Mouse (Mus musculus): ENCODE measurements around the gene Gm11032. TPM values are rescaled to one million over a fixed set of nuclear protein-coding genes. Genes with fewer than 3 reads are reported as not detected.

The Gm11032 gene
- polyA plus RNA-seq, 1 experiment from 2014 or later, result not detected

DNA sequence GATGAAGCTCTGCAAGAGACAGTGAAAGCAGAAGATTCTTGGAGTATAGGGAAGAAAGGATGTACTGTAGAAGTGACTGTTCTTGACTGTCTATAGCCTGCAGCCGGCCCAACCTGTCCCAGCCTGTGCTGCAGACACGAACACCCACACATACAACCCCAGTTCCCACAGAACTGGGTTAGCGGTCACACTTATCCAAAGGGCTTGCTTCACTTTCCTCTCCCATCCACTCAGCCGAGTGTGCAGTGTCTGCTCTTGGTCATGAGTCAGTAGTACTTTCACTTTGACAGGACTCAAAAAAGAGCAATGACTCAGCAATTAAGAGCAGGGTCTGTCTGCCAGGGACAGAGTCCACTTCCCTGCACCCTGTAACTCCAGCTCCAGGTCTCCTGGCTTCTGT, 41.5 kb downstream of the Gm11032 start:
- no peak overlapping the region for H3K4me2 ChIP-seq (ENCODE audit: low read depth, low read length)
- no peak for ATAC-seq (replicated peaks; ENCODE audit: extremely low read depth, insufficient read depth, low FRiP score)
- H3K27ac ChIP-seq (ENCODE audit: low read length), result no peak overlapping the region
- WGBS, result 74% methylated on average over 4 of the region's 4 CpGs
- H3K4me1 ChIP-seq (ENCODE audit: control insufficient read depth, insufficient read depth, low read length), result no peaks in the 10 kb centered on the region
- H3K27me3 ChIP-seq (ENCODE audit: control insufficient read depth, insufficient read depth, low read length), result no peaks in the 10 kb centered on the region
- H3K9me3 ChIP-seq (replicated peaks; ENCODE audit: control insufficient read depth, low read length), result no peaks in the 10 kb centered on the region
- H3K9ac ChIP-seq (ENCODE audit: low read length), result no peak overlapping the region
- H3K4me3 ChIP-seq (ENCODE audit: low read length), result no peak overlapping the region
- H3K36me3 ChIP-seq (ENCODE audit: control insufficient read depth, insufficient read depth), result peaks cover 16% of the 10 kb centered on the region; the same call in 1 of the 2 replicates

DNA sequence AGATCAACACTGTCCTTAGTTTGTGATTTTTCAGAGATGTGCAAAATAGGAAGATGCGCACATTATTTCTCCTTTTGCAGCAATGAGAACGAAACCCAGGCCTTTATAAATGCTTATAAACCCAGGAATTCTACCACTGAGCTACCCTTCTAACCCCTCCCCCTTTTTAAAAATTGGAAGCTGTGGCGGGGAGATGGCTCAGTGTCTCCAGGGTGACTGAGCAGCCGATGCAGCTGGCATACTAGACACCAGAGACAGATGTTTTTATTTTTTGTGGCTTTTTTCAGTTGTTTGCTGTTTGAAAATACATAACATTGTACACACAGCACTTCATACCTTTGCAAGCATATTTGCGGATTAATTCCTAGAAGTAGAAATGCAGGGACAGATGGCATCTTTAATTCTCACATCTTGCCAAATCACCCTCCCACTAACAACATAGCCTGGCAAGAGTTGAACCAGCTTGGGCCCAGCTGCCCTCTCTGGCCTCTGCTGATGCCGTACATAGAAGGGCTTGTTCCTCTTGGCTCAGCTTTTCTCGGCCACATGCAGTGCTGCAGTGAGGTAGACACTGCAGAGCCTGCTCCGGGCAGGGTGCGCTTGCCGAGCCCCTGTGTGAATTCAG, 42.1 kb downstream of the Gm11032 start:
- H3K27ac ChIP-seq (ENCODE audit: low read length), result no peak overlapping the region
- peaks cover 16% of the 10 kb centered on the region; the same call in 1 of the 2 replicates for H3K36me3 ChIP-seq (ENCODE audit: control insufficient read depth, insufficient read depth)
- 83% methylated on average over 10 of the region's 10 CpGs for WGBS
- ATAC-seq (replicated peaks; ENCODE audit: extremely low read depth, insufficient read depth, low FRiP score), result no peak
- H3K27me3 ChIP-seq (ENCODE audit: control insufficient read depth, insufficient read depth, low read length), result no peaks in the 10 kb centered on the region
- H3K4me1 ChIP-seq (ENCODE audit: control insufficient read depth, insufficient read depth, low read length), result no peaks in the 10 kb centered on the region
- no peak overlapping the region for H3K4me3 ChIP-seq (ENCODE audit: low read length)
- no peak overlapping the region for H3K9ac ChIP-seq (ENCODE audit: low read length)
- H3K9me3 ChIP-seq (replicated peaks; ENCODE audit: control insufficient read depth, low read length), result no peaks in the 10 kb centered on the region
- H3K4me2 ChIP-seq (ENCODE audit: low read depth, low read length), result no peak overlapping the region

DNA sequence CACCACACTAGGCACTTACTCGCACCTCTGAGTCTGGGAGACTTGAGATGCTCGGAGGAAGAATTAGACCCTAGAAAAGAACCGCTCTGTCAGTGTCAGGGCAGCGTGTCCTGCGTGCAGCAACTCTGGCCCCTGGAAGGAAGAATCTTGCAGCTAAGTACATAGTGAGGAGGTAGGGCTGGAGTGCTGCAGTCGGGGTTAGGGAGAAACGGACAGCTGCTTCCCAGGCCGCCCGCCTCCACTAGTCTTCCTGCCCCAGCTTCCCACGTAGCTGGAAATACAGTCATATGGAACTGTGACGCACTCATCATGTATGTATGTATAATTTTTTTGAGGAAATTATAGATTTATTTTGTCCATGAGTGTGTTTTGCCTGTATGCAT, 42.6 kb downstream of the Gm11032 start:
- Histone ChIP-seq H3K36me3 (ENCODE audit: control insufficient read depth, insufficient read depth) (peaks cover 16% of the 10 kb centered on the region; the same call in 1 of the 2 replicates), H3K27ac (ENCODE audit: low read length) (no peak overlapping the region)
- 92% methylated on average over 11 of the region's 11 CpGs for WGBS

More for the DNA sequence above, 42.6 kb downstream of the Gm11032 start:
- Histone ChIP-seq H3K4me1 (ENCODE audit: control insufficient read depth, insufficient read depth, low read length) (no peaks in the 10 kb centered on the region), H3K9me3 (replicated peaks; ENCODE audit: control insufficient read depth, low read length) (no peaks in the 10 kb centered on the region), H3K27me3 (ENCODE audit: control insufficient read depth, insufficient read depth, low read length) (no peaks in the 10 kb centered on the region), H3K4me3 (ENCODE audit: low read length) (no peak overlapping the region), H3K4me2 (ENCODE audit: low read depth, low read length) (no peak overlapping the region), H3K9ac (ENCODE audit: low read length) (no peak overlapping the region)
- ATAC-seq (replicated peaks; ENCODE audit: extremely low read depth, insufficient read depth, low FRiP score), result no peak

Other genes with a start within 250 kb of the Gm11032 start
- 0.21 and 0.56 TPM in 2 replicates for gene Hormad2, start 179.0 kb upstream of the Gm11032 start, polyA plus RNA-seq (2015; fragmentation: Nextera tagmentation; extraction: Ambion mirVana)
- gene Mtmr3, start 25.2 kb upstream of the Gm11032 start, polyA plus RNA-seq (2015; fragmentation: Nextera tagmentation; extraction: Ambion mirVana), result 21.2 and 24.3 TPM in 2 replicates
- 21.1 and 22.0 TPM in 2 replicates for gene Ascc2, start 17.7 kb downstream of the Gm11032 start, polyA plus RNA-seq (2015; fragmentation: Nextera tagmentation; extraction: Ambion mirVana)
- 1,930 and 1,976 TPM in 2 replicates for gene Uqcr10, start 84.3 kb downstream of the Gm11032 start, polyA plus RNA-seq (2015; fragmentation: Nextera tagmentation; extraction: Ambion mirVana)
- 51.5 and 58.3 TPM in 2 replicates for gene Zmat5, start 84.6 kb downstream of the Gm11032 start, polyA plus RNA-seq (2015; fragmentation: Nextera tagmentation; extraction: Ambion mirVana)
- gene Cabp7, start 126.7 kb downstream of the Gm11032 start, polyA plus RNA-seq (2015; fragmentation: Nextera tagmentation; extraction: Ambion mirVana), result 0.10 and 0.14 TPM in 2 replicates
- 42.8 and 44.8 TPM in 2 replicates for gene Nf2, start 229.5 kb downstream of the Gm11032 start, polyA plus RNA-seq (2015; fragmentation: Nextera tagmentation; extraction: Ambion mirVana)